Mouse (Mus musculus) bone marrow, adult 2 months (tissue): ENCODE results near the gene Tmprss3. TPM values are rescaled to one million over a fixed set of nuclear protein-coding genes. Genes with fewer than 3 reads are reported as not detected.

ENCODE experiments used
- H3K27ac ChIP-seq: fragments of 200-500 bp; 2 replicates; pipeline ENCODE4 v1.5.1; 2012; ENCODE audit warnings: low read depth, mild to moderate bottlenecking, control low read depth, inconsistent platforms, low read length; ENCODE audit not compliant: control insufficient read depth, poor library complexity, insufficient read depth
- H3K4me1 ChIP-seq: fragments of 200-500 bp; 2 replicates; pipeline ENCODE4 v1.6.1; 2011; ENCODE audit warnings: low read length; ENCODE audit not compliant: control insufficient read depth, insufficient read depth
- H3K4me3 ChIP-seq: fragments of 200-500 bp; replicated peaks from 2 replicates; pipeline ENCODE3; 2011; ENCODE audit warnings: mild to moderate bottlenecking, low read depth, low read length, control low read depth; ENCODE audit not compliant: control insufficient read depth
- CTCF ChIP-seq: fragments of 200-500 bp; IDR thresholded peaks from 2 replicates; pipeline ENCODE4 v1.5.1; 2011; ENCODE audit warnings: low read length, control low read depth; ENCODE audit not compliant: control insufficient read depth, insufficient read depth
- POLR2A ChIP-seq: fragments of 200-500 bp; IDR thresholded peaks from 2 replicates; pipeline ENCODE4 v1.6.1; 2011; ENCODE audit warnings: low read depth, mild to moderate bottlenecking, control low read depth, low read length, borderline replicate concordance; ENCODE audit not compliant: control insufficient read depth
- WGBS: fragments of 180-500 bp; shearing (Covaris S2); methylation state at CpG from one replicate; pipeline ENCODE4 v1.1.7; 2018; 5-methylcytosine and 5-hydroxymethylcytosine counted together
- polyA plus RNA-seq: library from polyadenylated mRNA; stranded (reverse); fragments of >200 nt; gene quantifications from 2 replicates; pipeline ENCODE4 v1.2.4, GENCODE M21; 2011; ENCODE audit warnings: low replicate concordance; ENCODE audit not compliant: missing spikeins, insufficient read depth, insufficient read length

Tmprss3 gene
- 4.2 and 4.3 TPM in 2 replicates for polyA plus RNA-seq

DNA sequence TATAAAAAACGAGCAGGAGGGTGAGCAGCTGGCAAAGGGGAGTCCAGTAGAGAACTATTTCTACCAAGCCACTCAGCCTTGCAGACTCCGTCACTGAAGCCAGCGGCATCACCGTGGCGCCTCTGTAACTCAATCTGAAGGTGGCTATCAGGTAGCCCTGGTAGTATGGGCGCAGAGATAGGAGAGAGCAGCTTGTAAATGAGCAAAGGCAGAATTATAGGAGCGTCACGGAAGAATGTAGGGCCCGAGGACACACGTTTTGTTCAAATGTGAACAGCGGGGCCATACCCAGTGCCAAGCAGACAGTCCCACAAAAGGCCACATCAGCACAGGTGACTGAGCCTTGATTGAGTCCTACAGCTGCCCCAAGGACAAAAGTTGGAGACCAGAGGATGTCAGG, at the start of gene Tmprss3:
Tmprss3 (minus strand) TSS at position 101 of the 400 bp plus-strand sequence.
- no peak within 1 kb of the TSS for H3K27ac ChIP-seq
- no peak within 1 kb of the TSS for H3K4me3 ChIP-seq
- H3K4me1 ChIP-seq, result peaks cover 5% of the 10 kb centered on the region; the same call in 1 of the 2 replicates
- 85% methylated on average over 11 of the region's 11 CpGs for WGBS
- no peak for TF ChIP-seq CTCF

DNA sequence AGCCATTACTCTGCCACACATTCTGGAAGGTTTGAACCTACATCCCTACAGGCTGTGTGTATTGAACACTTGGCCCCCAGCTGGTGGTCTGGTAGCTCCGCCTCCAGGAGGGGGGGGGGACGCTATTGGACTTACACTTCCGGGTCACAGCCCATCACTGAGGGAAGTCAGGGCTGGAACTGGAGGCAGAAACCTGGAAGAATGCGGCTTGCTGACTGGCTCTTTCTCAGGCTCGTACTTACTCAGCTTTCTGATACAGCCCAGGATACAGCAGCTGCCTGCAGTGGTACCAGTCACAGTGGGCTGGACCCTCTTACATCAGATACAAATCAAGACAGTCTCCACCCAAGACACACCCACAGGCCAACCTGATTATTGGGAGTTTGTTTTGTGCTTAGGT, 48.4 kb upstream of the Tmprss3 start:
- TF ChIP-seq CTCF, result no peak
- no peak for TF ChIP-seq POLR2A
- WGBS, result 64% methylated on average over 5 of the region's 5 CpGs
- peaks cover 2% of the 10 kb centered on the region for H3K4me1 ChIP-seq
- H3K4me3 ChIP-seq, result no peak overlapping the region
- H3K27ac ChIP-seq, result no peak overlapping the region

- H3K4me3 ChIP-seq, result no peak overlapping the region
- 25% methylated on average over 5 of the region's 5 CpGs for WGBS
- no peak overlapping the region for H3K27ac ChIP-seq
These were observed 46.5 kb upstream of the Tmprss3 start for GRCm38 (mm10) chr17:31245321-31245720.

GRCm38 (mm10) chr17:31242764-31243163, 44.0 kb upstream of the Tmprss3 start:
- Histone ChIP-seq H3K4me1 (peaks cover 2% of the 10 kb centered on the region; the same call in 1 of the 2 replicates), H3K4me3 (no peak overlapping the region), H3K27ac (no peak overlapping the region)
- TF ChIP-seq CTCF (peak; percentile 49), POLR2A (no peak)
- 0% methylated on average over 1 of the region's 1 CpGs for WGBS

More at GRCm38 (mm10) chr17:31245321-31245720, 46.5 kb upstream of the Tmprss3 start:
- TF ChIP-seq CTCF, result no peak
- peaks cover 2% of the 10 kb centered on the region; the same call in 1 of the 2 replicates for H3K4me1 ChIP-seq

- no peak for TF ChIP-seq POLR2A
- no peak for TF ChIP-seq CTCF
These were observed 42.4 kb upstream of the Tmprss3 start for GRCm38 (mm10) chr17:31241156-31241555.

GRCm38 (mm10) chr17:31238234-31239020, 39.6 kb upstream of the Tmprss3 start:
- H3K4me3 ChIP-seq, result no peak overlapping the region
- no peak for TF ChIP-seq CTCF
- no peak for TF ChIP-seq POLR2A

More at GRCm38 (mm10) chr17:31241156-31241555, 42.4 kb upstream of the Tmprss3 start:
- no peak overlapping the region for H3K27ac ChIP-seq
- peaks cover 2% of the 10 kb centered on the region; the same call in 1 of the 2 replicates for H3K4me1 ChIP-seq
- WGBS, result 82% methylated on average over 8 of the region's 8 CpGs
- H3K4me3 ChIP-seq, result no peak overlapping the region

GRCm38 (mm10) chr17:31235915-31236314, 37.1 kb upstream of the Tmprss3 start:
- TF ChIP-seq POLR2A, result no peak
- peak; percentile 59 for TF ChIP-seq CTCF
- no peak overlapping the region for H3K27ac ChIP-seq
- 91% methylated on average over 1 of the region's 1 CpGs for WGBS
- no peak overlapping the region for H3K4me3 ChIP-seq
- H3K4me1 ChIP-seq, result no peaks in the 10 kb centered on the region

More at GRCm38 (mm10) chr17:31238234-31239020, 39.6 kb upstream of the Tmprss3 start:
- Histone ChIP-seq H3K4me1 (no peaks in the 10 kb centered on the region), H3K27ac (no peak overlapping the region)
- WGBS, result 74% methylated on average over 7 of the region's 7 CpGs

DNA sequence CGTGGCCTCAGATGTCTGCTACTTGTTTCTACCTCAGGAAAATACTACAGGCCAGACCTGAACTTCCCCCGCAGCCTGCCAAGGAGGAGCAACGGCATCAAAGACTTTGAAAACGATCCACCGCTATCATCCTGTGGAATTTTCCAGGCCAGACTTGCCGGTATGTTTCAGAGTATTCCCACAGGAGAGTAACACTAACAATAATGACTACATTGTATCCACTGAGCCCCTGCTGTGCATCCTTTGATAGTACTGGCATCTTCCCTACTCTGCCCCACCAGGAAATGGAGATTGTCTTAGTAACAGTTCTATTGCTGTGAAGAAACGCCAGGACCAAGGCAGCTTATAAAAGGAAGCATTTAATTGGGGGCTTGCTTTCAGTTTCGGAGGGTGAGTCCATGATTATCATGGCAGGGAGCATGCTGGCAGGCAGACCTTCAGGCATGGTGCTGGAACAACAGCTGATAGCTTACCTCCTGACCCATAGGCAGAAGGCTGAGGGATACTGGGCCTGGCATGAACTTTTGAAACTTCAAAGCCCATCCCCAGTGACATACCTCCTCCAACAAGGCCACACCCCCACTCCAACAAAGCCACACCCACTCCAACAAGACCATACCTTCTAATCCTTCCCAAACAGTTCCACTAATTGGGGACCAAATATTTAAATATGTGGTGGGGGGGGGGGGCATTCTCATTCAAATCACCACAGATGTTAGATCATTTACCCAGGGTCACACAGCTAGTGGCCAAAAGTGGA, 33.7 kb upstream of the Tmprss3 start:
- TF ChIP-seq CTCF (no peak), POLR2A (no peak)
- 88% methylated on average over 8 of the region's 8 CpGs for WGBS
- H3K4me3 ChIP-seq, result no peak overlapping the region

More for the DNA sequence above, 33.7 kb upstream of the Tmprss3 start:
- Histone ChIP-seq H3K27ac (no peak overlapping the region), H3K4me1 (no peaks in the 10 kb centered on the region)
